Mouse (Mus musculus) C2C12 (cell line): ENCODE data around the gene Cdh4. TPM values are rescaled to one million over a fixed set of nuclear protein-coding genes. Genes with fewer than 3 reads are reported as not detected.

Experiments
- H3K27me3 ChIP-seq: one replicate; pipeline ENCODE4 v1.6.1; 2011; ENCODE audit not compliant: control insufficient read depth, insufficient read depth, insufficient read length
- H3K36me3 ChIP-seq: one replicate; pipeline ENCODE4 v1.6.1; 2011; ENCODE audit not compliant: control insufficient read depth, insufficient read depth
- H3K4me3 ChIP-seq: one replicate; pipeline ENCODE4 v1.5.1; 2011; ENCODE audit warnings: mild to moderate bottlenecking, control low read depth; ENCODE audit not compliant: poor library complexity, insufficient read depth, severe bottlenecking
- H3K79me2 ChIP-seq: one replicate; pipeline ENCODE4 v1.6.1; 2011; ENCODE audit not compliant: control insufficient read depth, insufficient read depth
- H3K79me3 ChIP-seq: one replicate; pipeline ENCODE4 v1.6.1; 2011; ENCODE audit warnings: low read depth, control low read depth
- H3ac ChIP-seq: one replicate; pipeline ENCODE3; 2011; ENCODE audit warnings: low read depth; ENCODE audit not compliant: control insufficient read depth, insufficient read length
- CEBPB ChIP-seq: IDR thresholded peaks from one replicate; pipeline ENCODE4 v1.6.1; 2011; ENCODE audit warnings: low read depth, mild to moderate bottlenecking, control low read depth, moderate library complexity
- CTCF ChIP-seq: IDR thresholded peaks from one replicate; pipeline ENCODE4 v1.5.1; 2011; ENCODE audit not compliant: control insufficient read depth, insufficient read depth, insufficient read length
- FOSL1 ChIP-seq: IDR thresholded peaks from one replicate; pipeline ENCODE4 v1.8.0; 2011; ENCODE audit warnings: mild to moderate bottlenecking, low read length; ENCODE audit not compliant: poor library complexity, insufficient read depth, severe bottlenecking
- MAX ChIP-seq: IDR thresholded peaks from one replicate; pipeline ENCODE4 v1.6.1; 2011; ENCODE audit warnings: mild to moderate bottlenecking, control low read depth
- MYOD1 ChIP-seq: IDR thresholded peaks from one replicate; pipeline ENCODE4 v1.6.1; 2011; ENCODE audit warnings: low read depth; ENCODE audit not compliant: control insufficient read depth, insufficient read length
- MYOG ChIP-seq: IDR thresholded peaks from one replicate; pipeline ENCODE4 v1.6.1; 2011; ENCODE audit not compliant: control insufficient read depth, insufficient read length; ENCODE audit errors: extremely low read depth
- USF1 ChIP-seq: IDR thresholded peaks from one replicate; pipeline ENCODE4 v1.6.1; 2011; ENCODE audit warnings: low read depth, mild to moderate bottlenecking, control low read depth, moderate library complexity
- polyA plus RNA-seq: library from polyadenylated mRNA; unstranded; fragments of >200 nt; fragmentation: generic; extraction: Trizol; gene quantifications from one replicate; pipeline ENCODE4 v1.2.1, GENCODE M21; 2012; ENCODE audit warnings: missing spikeins

Gene Cdh4
- polyA plus RNA-seq, 1 experiment: not detected

DNA sequence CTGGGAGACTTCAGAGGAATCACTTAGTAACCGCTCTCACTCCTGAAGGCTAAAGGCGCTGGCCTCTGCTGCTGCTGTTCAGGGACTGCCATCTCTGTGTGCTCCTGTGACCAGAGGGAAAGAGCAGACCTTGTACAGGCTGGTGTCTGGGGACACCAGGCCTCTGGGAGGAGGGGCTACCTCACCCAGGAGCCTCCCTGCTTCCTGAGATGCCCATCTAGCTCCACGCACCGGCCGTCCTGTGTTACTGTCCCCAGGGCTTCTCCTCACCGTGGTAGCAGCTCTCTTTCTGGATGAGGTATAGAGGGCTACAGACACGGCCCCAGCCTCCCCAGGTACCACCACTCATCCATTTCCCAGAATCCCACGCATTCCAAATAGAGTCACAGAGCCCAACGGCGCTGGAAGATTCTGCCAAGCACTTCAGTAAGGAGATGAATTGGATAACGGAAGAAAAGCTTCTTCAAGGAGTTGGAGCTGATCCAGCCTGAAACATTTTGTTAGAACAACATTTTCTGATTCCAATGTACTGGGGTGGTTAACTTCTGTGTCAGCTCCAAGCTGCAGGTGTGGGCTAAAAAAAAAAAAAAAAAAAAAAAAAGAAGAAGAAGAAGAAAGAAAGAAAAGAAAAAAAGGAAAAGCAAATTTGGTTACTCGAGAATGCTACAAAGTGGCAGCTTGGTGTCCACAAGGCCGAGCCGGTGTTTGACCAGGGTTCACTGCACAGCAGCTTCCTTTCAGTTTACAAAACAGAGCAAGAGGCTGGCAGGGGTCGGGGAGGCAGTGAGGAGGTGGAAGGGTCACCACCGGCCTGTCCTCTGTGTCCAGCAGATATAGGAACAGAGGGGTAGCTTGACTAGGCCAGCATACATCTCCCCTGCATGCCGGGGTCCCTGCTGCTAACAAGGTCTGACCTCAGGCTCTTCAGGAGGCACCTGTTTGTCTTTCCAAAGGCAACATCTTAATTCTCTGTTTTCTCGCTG, 279.6 kb downstream of the Cdh4 start:
- Histone ChIP-seq H3K27me3 (no peaks in the 10 kb centered on the region), H3K79me3 (no peaks in the 10 kb centered on the region), H3K79me2 (no peaks in the 10 kb centered on the region), H3K36me3 (no peaks in the 10 kb centered on the region), H3ac (no peak overlapping the region), H3K4me3 (no peak overlapping the region)
- no peak for TF ChIP-seq CTCF

DNA sequence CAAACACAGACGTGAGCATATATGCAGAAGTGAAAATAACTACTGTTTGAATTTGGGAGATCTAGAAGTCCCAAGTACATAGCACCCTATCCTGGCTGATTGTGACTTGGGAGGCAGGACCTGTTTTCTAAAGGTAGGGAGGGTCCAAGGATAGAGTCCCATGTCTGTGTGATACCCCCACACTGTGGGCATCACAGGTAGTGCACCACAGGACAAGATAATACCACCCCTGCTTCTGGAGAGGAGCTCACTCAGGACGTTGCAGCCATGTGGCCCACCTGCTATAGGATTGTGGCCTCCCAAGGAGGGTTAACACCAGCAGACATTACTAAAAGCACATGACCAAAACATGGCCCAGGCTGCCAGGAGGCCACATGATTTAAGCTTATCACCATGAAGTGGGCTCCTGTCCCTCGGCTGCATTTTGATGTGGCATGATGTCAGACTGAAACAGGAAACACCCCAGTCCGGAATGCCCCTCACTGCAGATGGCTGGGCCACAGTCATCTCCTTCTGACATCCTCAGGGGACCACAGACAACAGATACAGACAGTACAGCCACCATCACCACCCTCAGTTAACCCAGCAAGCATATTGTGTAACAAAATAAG, 280.6 kb downstream of the Cdh4 start:
- Histone ChIP-seq H3K79me3 (no peaks in the 10 kb centered on the region), H3K4me3 (no peak overlapping the region), H3K27me3 (no peaks in the 10 kb centered on the region), H3ac (no peak overlapping the region), H3K79me2 (no peaks in the 10 kb centered on the region), H3K36me3 (no peaks in the 10 kb centered on the region)
- TF ChIP-seq CEBPB (no peak), FOSL1 (no peak), MYOG (no peak), MYOD1 (no peak), MAX (no peak), USF1 (no peak), CTCF (no peak)

GRCm38 (mm10) chr2:179723401-179723800, 281.2 kb downstream of the Cdh4 start:
- Histone ChIP-seq H3K27me3 (no peaks in the 10 kb centered on the region), H3K79me2 (no peaks in the 10 kb centered on the region), H3K79me3 (no peaks in the 10 kb centered on the region), H3K4me3 (no peak overlapping the region), H3K36me3 (no peaks in the 10 kb centered on the region), H3ac (no peak overlapping the region)
- TF ChIP-seq CEBPB (no peak), USF1 (no peak), CTCF (no peak), MYOG (no peak), MAX (no peak), MYOD1 (no peak), FOSL1 (no peak)

DNA sequence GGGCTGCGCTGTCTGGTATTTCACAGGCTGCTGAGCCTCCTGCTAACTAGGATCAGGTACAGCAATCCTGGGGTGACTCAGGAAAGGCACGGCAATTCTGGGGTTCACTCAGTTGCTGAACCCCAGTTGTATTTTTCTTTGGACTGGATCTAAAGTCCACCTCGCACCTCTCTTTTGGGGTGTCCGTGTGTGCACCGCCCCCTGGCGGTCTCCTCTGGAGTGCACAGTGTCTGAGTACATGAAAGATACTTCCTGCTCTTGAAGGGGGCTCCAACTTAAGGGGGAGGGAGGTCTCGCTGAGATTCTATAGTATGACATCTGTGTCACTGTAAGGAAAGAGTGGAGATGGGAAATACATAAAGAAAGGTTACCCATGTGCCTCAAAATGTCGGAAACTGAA, 286.8 kb downstream of the Cdh4 start:
- Histone ChIP-seq H3K79me3 (no peaks in the 10 kb centered on the region), H3K4me3 (no peak overlapping the region), H3K79me2 (no peaks in the 10 kb centered on the region), H3K36me3 (no peaks in the 10 kb centered on the region), H3K27me3 (no peaks in the 10 kb centered on the region), H3ac (no peak overlapping the region)
- no peak for TF ChIP-seq CEBPB
- TF ChIP-seq MAX: no peak

GRCm38 (mm10) chr2:179729802-179730201, 287.6 kb downstream of the Cdh4 start:
- no peaks in the 10 kb centered on the region for H3K36me3 ChIP-seq
- TF ChIP-seq CEBPB (no peak), MAX (no peak), MYOG (no peak), MYOD1 (no peak), FOSL1 (no peak), USF1 (no peak), CTCF (no peak)
- no peak overlapping the region for H3K4me3 ChIP-seq
- H3ac ChIP-seq: no peak overlapping the region
- H3K79me2 ChIP-seq: no peaks in the 10 kb centered on the region
- no peaks in the 10 kb centered on the region for H3K27me3 ChIP-seq
- no peaks in the 10 kb centered on the region for H3K79me3 ChIP-seq

DNA sequence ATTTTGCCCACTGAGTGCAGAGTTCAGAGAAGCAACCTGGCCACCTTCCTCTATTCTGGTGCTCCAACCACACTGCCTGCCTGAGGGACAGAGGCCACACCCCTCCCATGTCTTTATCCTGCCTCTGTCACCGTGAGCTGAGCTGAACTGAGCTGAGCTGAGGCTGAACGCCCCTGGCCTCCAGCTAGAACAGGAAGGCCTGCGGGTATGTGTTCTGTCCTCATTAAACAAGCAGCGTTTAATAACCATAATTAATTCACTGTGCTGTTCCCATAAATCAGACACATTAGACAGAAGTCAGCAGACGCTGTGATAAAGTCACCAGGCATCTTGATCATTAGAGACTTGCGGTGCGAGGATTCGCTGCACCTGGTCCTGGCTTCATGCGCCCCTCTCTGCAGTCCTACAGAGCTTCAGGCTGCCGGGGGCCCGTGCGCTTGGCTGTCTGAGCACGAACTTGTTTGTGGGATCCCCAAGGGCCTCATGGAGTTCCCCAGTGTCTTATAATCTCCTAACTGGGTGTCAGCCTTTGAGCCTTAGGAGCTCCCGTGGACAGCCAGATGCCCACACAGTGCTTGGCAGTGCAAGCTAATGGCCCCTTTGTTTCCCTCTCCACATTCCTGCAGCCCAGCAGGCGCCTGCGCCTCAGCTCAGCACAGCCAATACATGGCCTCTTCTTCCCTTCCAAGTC, 291.1 kb downstream of the Cdh4 start:
- Histone ChIP-seq H3K79me3 (no peaks in the 10 kb centered on the region), H3K36me3 (no peaks in the 10 kb centered on the region), H3K27me3 (no peaks in the 10 kb centered on the region), H3K79me2 (no peaks in the 10 kb centered on the region), H3ac (no peak overlapping the region), H3K4me3 (no peak overlapping the region)
- no peak for TF ChIP-seq MYOD1
